Mouse (Mus musculus): ENCODE data around the gene Akr1c18. TPM values are rescaled to one million over a fixed set of nuclear protein-coding genes. Genes with fewer than 3 reads are reported as not detected.
"Not testable (repeated sequence)": the region's sequence is repeated elsewhere in the genome, so short reads cannot be mapped to it uniquely, and the experiment has no call there.

The Akr1c18 gene
- polyA plus RNA-seq (2015; fragmentation: Nextera tagmentation; extraction: Ambion mirVana): 38.3 and 47.4 TPM in 2 replicates

DNA sequence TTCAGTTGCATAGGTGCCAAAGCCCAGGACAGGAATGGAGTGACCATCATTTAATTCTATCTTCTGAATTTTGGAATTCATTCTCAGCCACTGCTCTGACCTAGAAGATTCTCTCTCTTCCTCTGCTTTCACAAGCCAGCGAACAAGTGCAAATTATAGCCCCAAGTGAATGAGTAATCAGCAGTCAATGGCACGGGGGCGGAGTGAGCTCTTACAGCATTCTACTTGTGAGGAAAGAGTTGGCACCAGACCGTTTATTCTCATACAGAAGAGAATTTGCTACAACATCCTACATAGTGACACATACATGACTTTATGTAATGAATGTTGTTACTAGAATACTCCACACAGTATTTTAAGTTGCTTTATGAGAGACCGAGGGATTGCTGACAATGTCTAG is at the start of gene Akr1c18:
Gene Akr1c18 (minus strand): TSS at position 137 of the 400 bp plus-strand sequence.
- no peak for DNase-seq (ENCODE audit: low spot score)

DNA sequence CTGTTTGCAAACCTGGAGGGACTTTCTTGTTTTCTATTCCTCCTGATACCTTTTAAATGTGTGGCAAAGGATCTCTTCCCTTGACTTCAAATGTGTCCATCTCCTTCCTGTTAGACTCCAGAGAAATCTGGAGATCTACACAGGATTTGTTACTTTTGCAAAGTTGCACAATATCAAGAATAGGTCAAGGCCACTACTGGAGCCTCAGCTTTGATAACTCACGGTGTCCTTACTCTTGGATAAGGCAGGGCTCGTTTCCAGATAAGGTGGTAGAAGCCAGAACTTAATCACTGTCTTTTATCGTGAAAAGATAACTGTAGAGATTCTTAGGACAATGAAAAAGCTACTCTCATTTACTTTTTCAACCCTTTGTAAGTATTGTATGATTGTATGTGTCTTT is 42.1 kb upstream of the Akr1c18 start:
- no peak for DNase-seq (ENCODE audit: low spot score)

DNA sequence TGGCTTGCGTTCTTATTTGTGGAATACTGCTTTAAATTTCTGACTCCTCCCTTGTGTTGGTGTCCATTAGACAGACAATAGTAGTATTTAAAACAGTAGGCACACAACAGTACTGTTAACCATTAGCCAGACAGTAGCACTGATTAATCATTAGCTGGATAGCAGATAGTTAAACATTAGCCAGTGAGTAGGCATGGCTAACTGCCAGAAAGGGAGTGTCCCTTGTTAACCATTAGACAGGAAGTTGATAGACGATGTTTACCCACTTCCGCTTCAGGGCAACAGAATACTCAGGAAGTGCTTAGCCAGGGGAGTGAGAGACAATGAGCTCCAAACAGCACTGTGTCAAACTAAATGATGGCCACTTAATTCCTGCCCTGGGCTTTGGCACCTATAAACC is 40.5 kb upstream of the Akr1c18 start, which contains the start of gene Akr1c13:
Gene Akr1c13 (plus strand): TSS at position 247 of the 400 bp plus-strand sequence.
- DNase-seq (ENCODE audit: low spot score): peak; percentile 59

DNA sequence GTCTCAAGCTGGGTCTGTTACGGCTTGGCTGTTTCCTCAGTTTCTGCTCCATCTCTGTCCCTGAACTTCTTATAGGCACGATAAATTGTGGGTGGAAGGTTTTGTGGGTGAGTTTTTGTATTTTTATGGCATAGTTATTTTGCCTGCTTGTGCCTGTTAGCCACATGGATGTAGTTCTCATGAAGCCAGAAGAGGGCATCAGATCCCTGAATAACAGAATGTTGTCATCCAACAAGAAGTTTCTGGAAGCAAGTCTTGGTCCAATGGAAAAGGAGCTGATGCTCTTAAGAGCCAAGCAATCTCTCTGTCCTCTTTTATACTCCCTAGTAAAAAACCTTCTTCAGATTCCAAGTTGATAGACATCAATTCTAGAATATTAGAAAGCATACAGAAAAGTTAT is 37.7 kb upstream of the Akr1c18 start:
- no peak for DNase-seq (ENCODE audit: low spot score)

DNA sequence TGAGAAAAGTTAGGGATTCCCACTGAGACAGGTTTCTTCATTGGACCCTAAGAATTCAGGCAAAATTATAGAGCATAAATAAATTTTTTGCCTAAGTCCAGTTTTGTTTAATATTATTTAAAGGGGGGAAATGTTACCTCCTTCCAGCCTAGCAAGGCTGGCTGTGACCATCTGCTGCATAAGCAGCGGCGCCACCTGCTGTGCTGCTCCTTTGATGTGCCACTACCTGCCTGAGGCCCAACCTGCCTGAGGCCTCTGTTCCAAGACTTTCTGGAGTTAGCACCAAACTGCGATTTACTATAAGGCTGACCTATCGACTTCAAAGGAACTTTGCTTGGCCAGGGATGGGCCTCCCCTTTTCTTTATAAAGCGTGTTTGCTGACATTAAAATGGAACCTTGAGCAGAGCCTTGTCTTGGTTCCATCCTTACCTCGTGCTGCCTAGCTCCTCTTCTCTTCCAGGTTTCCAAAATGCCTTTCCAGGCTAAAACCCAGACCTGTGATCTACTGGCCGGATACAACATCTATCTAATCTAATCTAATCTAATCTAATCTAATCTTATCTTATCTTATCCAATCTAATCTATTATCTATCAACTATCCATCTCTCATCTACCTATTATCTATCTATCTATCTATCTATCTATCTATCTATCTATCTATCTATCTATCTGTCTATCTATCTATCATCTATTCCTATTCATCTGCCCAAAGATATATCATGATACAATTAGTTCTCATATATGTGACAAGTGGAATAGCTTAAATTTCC is 36.4 kb upstream of the Akr1c18 start:
- not testable (repeated sequence) for DNase-seq (ENCODE audit: low spot score)

DNA sequence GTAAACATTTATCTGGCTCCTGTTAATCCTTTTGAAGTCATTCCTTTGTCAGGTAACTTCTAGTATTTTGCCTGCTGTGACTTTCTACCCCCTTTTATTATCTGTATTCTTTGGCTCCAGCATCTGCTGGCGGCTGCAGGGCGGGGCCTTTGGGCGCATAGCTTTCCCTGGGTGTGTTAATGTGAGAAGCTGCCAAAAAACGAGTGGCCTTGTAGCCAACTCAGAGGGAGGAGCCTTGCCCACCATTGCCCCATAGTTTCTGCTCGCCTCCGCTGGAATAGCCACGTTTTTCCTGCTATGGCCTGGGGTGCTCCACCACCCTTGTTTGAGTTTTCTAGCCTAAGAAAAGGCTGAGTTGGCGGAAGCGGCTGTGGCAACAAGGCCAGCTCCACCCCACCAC is 32.7 kb upstream of the Akr1c18 start:
- DNase-seq (ENCODE audit: low spot score): no peak

DNA sequence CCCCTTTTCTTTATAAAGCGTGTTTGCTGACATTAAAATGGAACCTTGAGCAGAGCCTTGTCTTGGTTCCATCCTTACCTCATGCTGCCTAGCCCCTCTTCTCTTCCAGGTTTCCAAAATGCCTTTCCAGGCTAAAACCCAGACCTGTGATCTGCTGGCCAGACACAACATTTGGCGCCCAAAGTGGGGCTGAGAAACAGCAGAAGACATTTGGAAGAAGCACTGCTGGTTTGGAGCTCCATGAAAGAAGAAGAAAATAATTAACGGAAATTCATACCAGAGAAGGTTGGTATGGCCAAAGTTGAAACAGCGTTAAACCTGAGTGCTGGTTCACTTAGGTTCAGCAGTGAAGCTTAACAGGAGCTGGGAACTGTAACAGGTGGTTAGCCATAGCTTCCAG is 30.9 kb upstream of the Akr1c18 start:
- not testable (repeated sequence) for DNase-seq (ENCODE audit: low spot score)

DNA sequence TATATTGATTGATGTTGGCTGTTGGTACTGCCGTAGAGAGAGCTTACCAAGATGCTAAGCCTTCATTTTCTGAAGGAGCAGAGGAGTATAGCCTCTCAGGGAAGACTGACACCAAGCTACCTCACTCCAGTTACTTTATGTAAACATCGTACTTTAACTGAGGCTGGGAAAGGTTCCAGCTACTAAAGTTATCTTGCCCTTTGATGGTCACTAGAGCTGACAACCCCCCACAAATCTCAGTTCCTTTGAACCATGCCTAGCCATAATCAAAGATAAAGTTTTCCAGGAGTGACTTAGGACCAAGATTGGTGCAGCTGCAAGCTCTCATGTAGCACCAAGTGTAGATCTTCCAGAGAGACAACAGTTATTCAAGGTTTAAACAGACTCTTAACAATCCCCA is 22.5 kb upstream of the Akr1c18 start:
- DNase-seq (ENCODE audit: low spot score): no peak

DNA sequence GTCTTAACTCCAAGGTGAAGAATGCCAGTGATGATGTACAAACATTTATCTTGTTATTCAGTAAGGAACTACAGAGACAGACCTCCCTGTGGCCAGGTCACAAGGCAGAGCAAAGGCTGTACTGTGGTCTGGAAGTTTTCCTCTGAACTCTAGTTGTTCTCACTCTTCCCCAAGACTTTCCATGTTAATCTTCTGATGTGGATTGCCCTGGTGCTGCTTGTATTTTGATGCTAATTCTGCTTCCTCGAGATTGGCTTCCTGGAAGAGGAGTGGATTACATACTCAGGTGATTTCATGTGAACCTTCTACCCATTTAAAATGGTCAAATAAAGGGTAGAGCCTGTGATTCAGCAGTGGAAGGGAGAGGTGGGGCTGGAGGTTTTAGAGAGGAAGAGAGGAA is 17.6 kb upstream of the Akr1c18 start:
- DNase-seq (ENCODE audit: low spot score): no peak

DNA sequence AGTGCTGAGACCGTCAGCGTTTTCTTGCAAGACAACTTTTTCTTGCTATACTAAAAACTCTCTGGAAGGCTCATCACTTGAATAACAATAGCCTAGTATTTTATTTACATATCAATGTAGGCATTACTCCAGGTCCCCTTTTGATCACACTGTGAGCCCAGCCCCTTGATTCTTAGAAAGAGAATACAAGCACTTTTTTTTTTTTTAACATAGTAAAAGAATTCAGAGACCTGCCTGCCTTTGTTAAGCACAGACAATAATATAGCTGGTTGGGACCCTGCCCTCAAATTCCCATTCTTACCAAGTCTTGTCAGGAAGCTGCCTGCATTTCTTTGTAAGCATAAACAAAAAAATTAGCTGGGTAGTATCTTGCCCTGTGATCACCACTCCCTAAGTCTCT is 4.8 kb upstream of the Akr1c18 start:
- no peak for DNase-seq (ENCODE audit: low spot score)

DNA sequence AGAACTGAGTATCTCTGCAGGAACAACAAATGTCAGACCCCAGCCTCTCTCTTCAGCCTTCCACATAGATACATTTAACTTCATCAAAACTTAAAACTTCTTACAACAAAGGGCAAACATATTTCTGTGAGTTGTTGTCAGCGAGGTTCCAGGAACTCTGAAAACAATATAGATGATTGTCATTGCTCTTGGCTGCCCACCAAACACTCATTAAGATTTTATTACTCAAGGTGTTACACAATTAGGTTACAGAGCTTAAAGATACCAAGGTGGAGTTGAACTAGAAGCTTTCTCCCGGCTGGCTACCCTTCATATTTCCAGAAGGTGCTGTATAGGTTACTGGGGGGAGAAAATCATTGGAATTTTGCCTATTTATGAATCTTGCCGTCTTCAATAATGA is 3.1 kb upstream of the Akr1c18 start:
- no peak for DNase-seq (ENCODE audit: low spot score)

DNA sequence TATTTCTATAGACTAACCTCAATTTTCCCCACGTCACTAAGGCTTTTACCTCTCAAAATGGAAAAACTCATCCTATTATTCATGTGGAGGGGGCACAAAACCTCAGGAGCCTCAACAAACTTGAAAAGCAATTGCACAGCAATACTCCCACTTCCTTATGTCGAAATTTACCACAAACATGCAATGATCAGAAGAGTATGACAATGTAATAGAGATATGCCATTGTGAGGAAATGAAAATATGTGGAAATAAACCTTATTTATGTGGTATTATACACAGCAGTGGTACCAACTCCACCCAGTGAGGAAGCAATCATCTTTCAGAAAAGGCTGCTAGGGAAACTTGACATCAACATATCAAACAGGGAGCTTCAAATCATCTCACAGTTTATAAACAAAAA is 2.5 kb upstream of the Akr1c18 start:
- no peak for DNase-seq (ENCODE audit: low spot score)

DNA sequence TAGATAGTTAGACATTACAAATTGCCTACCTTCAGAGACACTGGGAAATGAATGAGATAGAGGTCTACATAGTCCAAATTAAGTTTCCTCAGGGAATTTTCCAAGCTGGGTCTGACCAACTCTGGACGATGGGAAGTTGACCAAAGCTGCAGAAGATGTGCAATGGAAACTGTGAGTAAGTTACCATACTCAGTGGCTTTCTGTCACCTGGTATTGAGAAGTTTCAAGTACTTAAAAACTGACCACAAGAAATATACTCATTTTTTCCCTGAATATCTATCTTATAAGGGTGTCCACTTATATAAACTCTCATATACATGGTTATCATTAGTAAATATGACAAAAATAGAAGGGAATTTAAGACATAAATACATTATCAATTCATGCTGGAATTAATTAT is 6.2 kb downstream of the Akr1c18 start:
- no peak for DNase-seq (ENCODE audit: low spot score)

DNA sequence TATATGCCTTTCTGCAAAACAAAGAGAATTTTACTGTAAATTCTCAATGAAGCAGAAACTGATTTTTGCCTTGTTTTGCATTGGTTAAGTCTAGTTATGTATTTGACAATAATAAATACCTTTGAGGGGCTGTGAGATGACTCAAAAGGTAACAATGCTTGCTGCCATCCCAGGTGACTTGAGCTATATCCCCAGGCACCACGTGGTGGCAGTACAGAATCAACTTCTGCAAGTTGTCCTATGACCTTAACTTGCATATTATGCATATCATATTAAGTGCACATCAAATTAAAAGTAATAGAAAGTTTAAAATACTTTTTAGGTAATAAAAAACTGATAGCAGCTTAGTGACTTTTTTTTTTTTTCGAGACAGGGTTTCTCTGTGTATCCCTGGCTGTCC is 17.4 kb downstream of the Akr1c18 start:
- DNase-seq (ENCODE audit: low spot score): peak; percentile 15

DNA sequence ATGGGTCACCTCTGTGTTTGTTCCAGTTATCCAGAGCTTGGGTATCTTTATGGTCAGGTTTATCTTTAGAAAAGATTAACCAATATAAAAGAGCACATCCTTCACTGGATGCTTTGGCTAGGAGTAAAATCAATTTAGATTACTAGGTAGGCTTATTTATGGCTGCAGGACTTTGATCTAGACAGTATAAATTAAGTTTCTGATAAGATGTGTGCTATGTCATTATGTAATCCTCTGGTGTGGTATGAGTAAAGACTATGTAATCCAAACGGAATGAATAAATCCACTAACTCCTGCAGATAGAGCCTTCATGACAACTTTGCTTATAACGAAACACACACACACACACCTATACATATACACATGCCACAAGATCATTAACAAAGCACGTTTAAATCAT is 18.7 kb downstream of the Akr1c18 start:
- no peak for DNase-seq (ENCODE audit: low spot score)

DNA sequence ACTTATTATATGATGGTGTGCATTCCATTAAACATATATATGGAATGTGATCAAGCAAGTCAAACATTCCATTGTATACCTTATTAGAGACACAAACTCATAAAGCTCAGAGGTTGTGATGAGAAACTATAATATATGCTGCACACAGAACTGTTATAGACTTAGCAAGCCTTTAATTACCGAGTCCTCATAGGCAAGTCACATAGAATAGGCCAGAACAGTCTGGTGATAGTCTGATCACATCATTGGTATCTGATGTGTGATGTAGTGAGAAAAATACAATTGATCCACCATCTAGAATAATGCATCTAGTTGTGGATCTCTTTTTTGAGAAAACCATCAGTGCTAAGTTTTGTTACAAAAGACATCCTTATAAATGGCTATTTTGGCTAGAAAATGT is 19.1 kb downstream of the Akr1c18 start:
- no peak for DNase-seq (ENCODE audit: low spot score)

DNA sequence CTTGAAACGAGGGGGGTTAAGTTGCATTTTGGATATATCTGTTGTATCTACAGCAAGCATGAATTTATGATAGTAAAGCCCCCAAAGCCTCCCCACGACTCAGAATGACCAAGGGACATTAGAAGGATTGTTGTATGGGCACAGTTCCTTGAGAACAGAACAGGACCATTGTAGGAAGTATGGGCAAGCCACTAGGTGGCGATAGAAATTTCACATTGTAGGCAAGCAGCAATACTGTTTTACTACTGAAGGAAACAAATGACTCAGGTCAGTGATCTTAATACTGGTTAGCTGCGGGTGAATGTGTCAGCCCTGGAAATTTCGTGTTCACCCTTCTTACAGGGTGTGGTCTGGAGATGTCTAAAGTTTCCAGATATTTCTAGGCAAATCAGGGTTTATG is 21.4 kb downstream of the Akr1c18 start:
- peak; percentile 15 for DNase-seq (ENCODE audit: low spot score)

DNA sequence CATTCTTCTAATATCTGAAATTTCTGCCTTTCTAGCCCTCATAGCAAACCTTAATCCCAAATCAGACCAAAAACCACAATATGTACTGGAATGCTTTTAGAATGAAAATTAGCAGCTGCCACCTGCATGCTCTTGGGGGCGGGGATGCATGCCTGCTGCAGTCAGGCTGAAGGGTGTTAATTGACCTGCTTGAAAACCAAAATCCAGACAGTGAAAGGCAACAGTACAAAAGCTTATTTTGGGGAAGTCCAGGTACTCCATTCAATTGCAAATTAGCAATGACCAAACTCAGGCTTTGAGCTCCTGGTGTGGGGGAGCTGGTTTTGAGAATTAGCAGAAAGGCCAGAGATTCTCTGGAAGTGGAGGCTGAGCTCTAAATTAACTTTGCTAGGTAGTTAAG is 24.6 kb downstream of the Akr1c18 start:
- not testable (repeated sequence) for DNase-seq (ENCODE audit: low spot score)

DNA sequence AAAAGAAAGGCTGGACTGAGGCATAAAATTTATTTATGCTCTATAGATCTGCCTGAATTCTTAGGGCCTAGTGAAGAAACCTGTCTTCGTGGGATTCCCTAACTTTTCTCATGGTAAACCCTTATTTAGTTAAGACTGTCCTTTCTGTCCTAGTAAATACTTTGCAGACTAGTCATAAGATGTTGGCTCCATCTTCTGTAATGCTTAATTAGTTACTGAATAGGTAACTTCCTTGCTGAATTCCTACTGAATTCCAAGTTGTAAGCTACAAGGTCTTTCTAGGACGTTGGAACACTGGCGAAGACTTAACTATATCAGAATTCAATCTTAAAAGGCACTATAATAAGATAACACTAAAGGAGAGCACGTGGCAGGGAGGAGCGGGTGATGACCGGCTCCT is 26.0 kb downstream of the Akr1c18 start:
- DNase-seq (ENCODE audit: low spot score): not testable (repeated sequence)

DNA sequence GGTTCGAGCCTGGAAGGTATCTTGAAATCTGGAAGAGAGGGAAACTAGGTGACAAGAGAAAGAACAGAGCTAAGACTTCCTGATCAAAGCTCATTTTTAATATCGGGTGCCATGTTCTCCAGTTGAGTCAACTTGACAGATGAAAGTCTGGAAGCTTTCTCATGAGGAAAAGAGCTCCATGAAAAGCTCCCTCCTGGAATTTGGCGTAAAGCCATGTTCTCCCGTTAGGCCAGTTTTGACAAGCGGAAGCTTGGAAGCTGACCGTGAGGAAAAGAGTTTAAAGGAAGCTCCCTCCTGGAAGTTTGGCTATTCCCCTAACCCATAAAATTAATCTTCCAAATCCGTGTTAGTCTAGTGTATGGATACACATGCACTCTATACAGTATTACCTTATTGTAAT is 27.3 kb downstream of the Akr1c18 start:
- no peak for DNase-seq (ENCODE audit: low spot score)

DNA sequence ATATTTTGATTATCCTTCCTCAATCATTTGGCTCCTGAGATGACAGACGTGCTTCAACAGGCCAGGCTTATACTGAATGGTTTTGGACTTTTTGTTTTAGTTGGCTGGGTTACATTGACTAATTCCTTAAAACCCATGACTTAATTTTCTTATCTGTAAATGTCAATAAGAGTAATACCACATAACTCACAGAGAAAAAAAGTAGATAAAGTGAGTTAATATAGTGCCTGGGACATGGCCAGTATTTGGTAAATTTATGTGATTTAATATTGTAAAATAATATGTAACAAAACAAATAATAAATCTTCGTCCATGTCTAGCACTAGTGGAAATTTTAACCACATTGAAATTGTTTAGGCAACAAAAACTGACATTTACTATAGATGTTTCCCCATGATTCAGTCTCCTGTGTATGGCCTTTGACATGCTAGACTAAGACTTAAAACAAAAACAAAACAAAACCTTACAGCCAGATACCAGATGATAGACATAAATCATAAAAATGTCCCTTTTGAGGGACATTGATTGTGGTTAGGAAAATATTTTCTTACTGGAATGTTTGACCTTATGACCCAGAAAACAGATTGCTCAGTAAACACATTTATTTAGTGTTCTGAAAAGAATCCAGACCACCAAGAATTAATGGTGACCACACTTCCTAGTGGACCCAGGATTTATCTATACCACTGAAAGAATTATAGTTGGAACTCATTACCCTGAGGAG is 31.1 kb downstream of the Akr1c18 start:
- no peak for DNase-seq (ENCODE audit: low spot score)

DNA sequence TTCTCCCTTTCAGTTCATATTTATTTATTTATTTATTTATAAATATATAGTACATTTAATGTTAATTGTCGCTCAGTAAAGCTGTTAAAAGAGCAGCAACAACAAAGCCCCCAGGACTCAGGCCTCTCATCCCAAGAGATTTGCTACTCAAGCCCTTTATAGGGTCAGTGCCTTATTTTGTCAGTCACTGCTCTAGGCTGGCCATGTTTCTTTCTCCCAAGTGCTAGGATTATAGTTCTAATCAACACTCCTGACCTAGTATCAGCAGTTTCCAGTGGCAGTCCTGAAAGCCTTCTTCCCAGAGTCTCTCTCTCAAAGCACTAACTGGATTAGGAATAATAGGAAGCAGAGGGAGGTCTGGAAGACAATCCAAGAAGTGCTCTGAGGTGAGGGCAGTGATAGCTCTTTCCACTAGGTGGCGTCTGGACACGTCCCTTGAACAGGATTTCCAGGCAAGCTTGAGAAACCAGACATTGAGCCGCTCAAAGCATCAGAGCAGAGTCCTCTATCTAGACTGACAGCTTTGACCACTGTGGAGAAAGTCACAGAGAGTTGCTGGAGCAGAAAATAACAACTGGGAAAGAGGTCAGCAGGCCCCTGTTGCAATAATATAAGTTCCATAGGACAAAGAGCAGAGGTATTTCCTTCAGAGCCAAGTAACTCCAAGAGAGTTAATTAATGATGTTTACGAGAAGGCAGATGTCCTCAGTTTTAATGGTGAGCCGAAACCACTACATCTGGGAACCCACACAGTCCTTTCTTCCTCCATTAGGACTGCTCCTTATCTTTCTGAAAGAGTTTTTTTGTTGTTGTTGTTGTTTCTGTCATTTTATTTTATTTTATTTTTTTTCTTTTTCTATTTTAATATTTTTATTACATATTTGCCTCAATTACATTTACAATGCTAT is 39.9 kb downstream of the Akr1c18 start:
- peak; percentile 32 for DNase-seq (ENCODE audit: low spot score)

All from thymus, postnatal 0 days (tissue).